17 mouse cellular contexts compared by ENCODE assay signal in genomic region chr10:43242215-43242614, GRCm38 (mm10).
"Had no signal": no experiment of that assay in that cellular context is flagged by ENCODE, and none has a peak within 500 bp of the region (broad histone marks: within the 10 kb centered on the region; RNA-seq: fewer than 3 reads in every experiment).

No protein-coding gene starts in this region.

- H3K27ac ChIP-seq: kidney, postnatal 0 days; limb, embryonic 15.5 days; liver, embryonic 13.5 days; lung, embryonic 15.5 days; macrophage; neural tube, embryonic 15.5 days had no signal

- ATAC-seq: liver, postnatal 0 days had no signal

- H3K4me1 ChIP-seq: lung, embryonic 15.5 days had no signal

- DNase-seq: kidney, adult 8-10 months; kidney, postnatal 36 days; layer of hippocampus, adult 9-11 months; layer of hippocampus, postnatal 36 days; liver, embryonic 13.5 days; liver, postnatal 0 days; lung, postnatal 14 days; right cerebral cortex, adult 18-20 months; right cerebral cortex, postnatal 25 days; thymus, postnatal 4 days had no signal

- H3K9me3 ChIP-seq: limb, embryonic 15.5 days; liver, embryonic 13.5 days; lung, embryonic 15.5 days; neural tube, embryonic 15.5 days had no signal

- H3K9ac ChIP-seq: limb, embryonic 15.5 days; liver, embryonic 13.5 days; liver, postnatal 0 days; lung, embryonic 15.5 days; neural tube, embryonic 15.5 days had no signal

- H3K27me3 ChIP-seq: limb, embryonic 15.5 days; liver, embryonic 13.5 days; lung, embryonic 15.5 days; megakaryocyte, embryonic 14.5 days; neural tube, embryonic 15.5 days had no signal

- H3K4me3 ChIP-seq: limb, embryonic 15.5 days; liver, embryonic 13.5 days; lung, embryonic 15.5 days; megakaryocyte, embryonic 14.5 days; myocyte; neural tube, embryonic 15.5 days had no signal

- H3K4me2 ChIP-seq: limb, embryonic 15.5 days; liver, embryonic 13.5 days; lung, embryonic 15.5 days; neural tube, embryonic 15.5 days had no signal

- H3K36me3 ChIP-seq: limb, embryonic 15.5 days; lung, embryonic 15.5 days; neural tube, embryonic 15.5 days had no signal
